Mouse (Mus musculus): ENCODE results near the gene Cacna1c. TPM values are rescaled to one million over a fixed set of nuclear protein-coding genes. Genes with fewer than 3 reads are reported as not detected.
A peak's percentile ranks its signal among the peaks of the same experiment; 100 is the strongest.

The Cacna1c gene
- polyA plus RNA-seq, 1 experiment from 2014 or later = 2.8 TPM

- no peaks in the 10 kb centered on the region for H3K27me3 ChIP-seq (ENCODE audit: insufficient read depth, poor library complexity, severe bottlenecking)
- peaks cover 24% of the 10 kb centered on the region for H3K4me1 ChIP-seq (replicated peaks)
- no peak overlapping the region for H3K27ac ChIP-seq
- DNase-seq (ENCODE audit: low spot score) = no peak
- WGBS = 81% methylated on average over 5 of the region's 5 CpGs
- H3K9me3 ChIP-seq = no peaks in the 10 kb centered on the region
- no peak overlapping the region for H3K4me3 ChIP-seq
- peaks cover 39% of the 10 kb centered on the region for H3K36me3 ChIP-seq
Measured at GRCm38 (mm10) chr6:119200362-119200761, 4.1 kb upstream of the Cacna1c start.

GRCm38 (mm10) chr6:119199274-119199879 lies 3.2 kb upstream of the Cacna1c start:
- H3K9me3 ChIP-seq = no peaks in the 10 kb centered on the region
- no peaks in the 10 kb centered on the region for H3K27me3 ChIP-seq (ENCODE audit: insufficient read depth, poor library complexity, severe bottlenecking)
- DNase-seq (ENCODE audit: low spot score) = peak; percentile 6
- H3K4me1 ChIP-seq (replicated peaks) = peaks cover 17% of the 10 kb centered on the region
- H3K36me3 ChIP-seq = peaks cover 40% of the 10 kb centered on the region
- 32% methylated on average over 8 of the region's 8 CpGs for WGBS
- peak overlapping the region; percentile 65 for H3K27ac ChIP-seq
- no peak overlapping the region for H3K4me3 ChIP-seq

- whole genome bisulfite sequencing = 46% methylated on average over 15 of the region's 15 CpGs
- H3K36me3 ChIP-seq = peaks cover 40% of the 10 kb centered on the region
- H3K27me3 ChIP-seq (ENCODE audit: insufficient read depth, poor library complexity, severe bottlenecking) = no peaks in the 10 kb centered on the region
- peak overlapping the region; percentile 65 for H3K27ac ChIP-seq
- peak; percentile 17 for DNase-seq (ENCODE audit: low spot score)
- H3K4me3 ChIP-seq = no peak overlapping the region
- H3K4me1 ChIP-seq (replicated peaks) = peaks cover 17% of the 10 kb centered on the region
- no peaks in the 10 kb centered on the region for H3K9me3 ChIP-seq
Measured at GRCm38 (mm10) chr6:119198534-119199273, 2.5 kb upstream of the Cacna1c start.

- peaks cover 15% of the 10 kb centered on the region for H3K4me1 ChIP-seq (replicated peaks)
- 88% methylated on average over 7 of the region's 7 CpGs for WGBS
- no peaks in the 10 kb centered on the region for H3K27me3 ChIP-seq (ENCODE audit: insufficient read depth, poor library complexity, severe bottlenecking)
- DNase-seq (ENCODE audit: low spot score) = no peak
- no peak overlapping the region for H3K27ac ChIP-seq
- no peaks in the 10 kb centered on the region for H3K9me3 ChIP-seq
- peaks cover 55% of the 10 kb centered on the region for H3K36me3 ChIP-seq
- H3K4me3 ChIP-seq = no peak overlapping the region
Measured at GRCm38 (mm10) chr6:119194601-119195000, 1.6 kb downstream of the Cacna1c start.

GRCm38 (mm10) chr6:119194161-119194560 lies 2.1 kb downstream of the Cacna1c start:
- H3K36me3 ChIP-seq = peaks cover 59% of the 10 kb centered on the region
- 72% methylated on average over 9 of the region's 9 CpGs for WGBS

GRCm38 (mm10) chr6:119193571-119194154 lies 2.6 kb downstream of the Cacna1c start:
- Histone ChIP-seq H3K36me3 (peaks cover 61% of the 10 kb centered on the region), H3K4me1 (replicated peaks) (peaks cover 6% of the 10 kb centered on the region), H3K9me3 (no peaks in the 10 kb centered on the region), H3K4me3 (no peak overlapping the region), H3K27ac (no peak overlapping the region), H3K27me3 (ENCODE audit: insufficient read depth, poor library complexity, severe bottlenecking) (no peaks in the 10 kb centered on the region)
- 84% methylated on average over 15 of the region's 15 CpGs for WGBS
- DNase-seq (ENCODE audit: low spot score) = no peak

More at GRCm38 (mm10) chr6:119194161-119194560, 2.1 kb downstream of the Cacna1c start:
- peak; percentile 16 for DNase-seq (ENCODE audit: low spot score)
- H3K27ac ChIP-seq = no peak overlapping the region
- peaks cover 11% of the 10 kb centered on the region for H3K4me1 ChIP-seq (replicated peaks)
- no peaks in the 10 kb centered on the region for H3K27me3 ChIP-seq (ENCODE audit: insufficient read depth, poor library complexity, severe bottlenecking)
- no peak overlapping the region for H3K4me3 ChIP-seq
- H3K9me3 ChIP-seq = no peaks in the 10 kb centered on the region

GRCm38 (mm10) chr6:119191478-119191877 lies 4.7 kb downstream of the Cacna1c start:
- Histone ChIP-seq H3K4me3 (no peak overlapping the region), H3K4me1 (replicated peaks) (no peaks in the 10 kb centered on the region; the same call in 1 of the 2 replicates), H3K27me3 (ENCODE audit: insufficient read depth, poor library complexity, severe bottlenecking) (no peaks in the 10 kb centered on the region), H3K9me3 (no peaks in the 10 kb centered on the region), H3K36me3 (peaks cover 76% of the 10 kb centered on the region), H3K27ac (no peak overlapping the region)
- WGBS = 95% methylated on average over 4 of the region's 4 CpGs
- no peak for DNase-seq (ENCODE audit: low spot score)

GRCm38 (mm10) chr6:119187631-119188030 lies 8.6 kb downstream of the Cacna1c start:
- no peak overlapping the region for H3K4me3 ChIP-seq
- no peak for DNase-seq (ENCODE audit: low spot score)

GRCm38 (mm10) chr6:119186658-119187057 lies 9.6 kb downstream of the Cacna1c start:
- Histone ChIP-seq H3K27me3 (ENCODE audit: insufficient read depth, poor library complexity, severe bottlenecking) (no peaks in the 10 kb centered on the region), H3K4me1 (replicated peaks) (no peaks in the 10 kb centered on the region), H3K4me3 (no peak overlapping the region), H3K36me3 (peaks cover 60% of the 10 kb centered on the region), H3K27ac (no peak overlapping the region), H3K9me3 (no peaks in the 10 kb centered on the region)
- 63% methylated on average over 8 of the region's 8 CpGs for WGBS
- peak; percentile 13 for DNase-seq (ENCODE audit: low spot score)

More at GRCm38 (mm10) chr6:119187631-119188030, 8.6 kb downstream of the Cacna1c start:
- peaks cover 70% of the 10 kb centered on the region for H3K36me3 ChIP-seq
- H3K4me1 ChIP-seq (replicated peaks) = no peaks in the 10 kb centered on the region
- H3K9me3 ChIP-seq = no peaks in the 10 kb centered on the region
- WGBS = 89% methylated on average over 6 of the region's 6 CpGs
- no peaks in the 10 kb centered on the region for H3K27me3 ChIP-seq (ENCODE audit: insufficient read depth, poor library complexity, severe bottlenecking)
- no peak overlapping the region for H3K27ac ChIP-seq

- Histone ChIP-seq H3K4me3 (no peak overlapping the region), H3K27me3 (ENCODE audit: insufficient read depth, poor library complexity, severe bottlenecking) (no peaks in the 10 kb centered on the region), H3K36me3 (peaks cover 34% of the 10 kb centered on the region), H3K9me3 (no peaks in the 10 kb centered on the region), H3K4me1 (replicated peaks) (no peaks in the 10 kb centered on the region), H3K27ac (no peak overlapping the region)
- DNase-seq (ENCODE audit: low spot score) = no peak
- WGBS = 63% methylated on average over 3 of the region's 3 CpGs
Measured at GRCm38 (mm10) chr6:119183781-119184180, 12.4 kb downstream of the Cacna1c start.

GRCm38 (mm10) chr6:119182211-119182610 lies 14.0 kb downstream of the Cacna1c start:
- no peaks in the 10 kb centered on the region for H3K27me3 ChIP-seq (ENCODE audit: insufficient read depth, poor library complexity, severe bottlenecking)
- DNase-seq (ENCODE audit: low spot score) = no peak
- H3K4me3 ChIP-seq = no peak overlapping the region
- H3K27ac ChIP-seq = no peak overlapping the region
- peaks cover 4% of the 10 kb centered on the region for H3K4me1 ChIP-seq (replicated peaks)
- 92% methylated on average over 9 of the region's 9 CpGs for WGBS
- peaks cover 25% of the 10 kb centered on the region for H3K36me3 ChIP-seq
- H3K9me3 ChIP-seq = no peaks in the 10 kb centered on the region

- 92% methylated on average over 2 of the region's 2 CpGs for WGBS
- H3K27ac ChIP-seq = no peak overlapping the region
- H3K9me3 ChIP-seq = no peaks in the 10 kb centered on the region
- no peak for DNase-seq (ENCODE audit: low spot score)
- H3K36me3 ChIP-seq = peaks cover 18% of the 10 kb centered on the region
- no peak overlapping the region for H3K4me3 ChIP-seq
- H3K27me3 ChIP-seq (ENCODE audit: insufficient read depth, poor library complexity, severe bottlenecking) = no peaks in the 10 kb centered on the region
- H3K4me1 ChIP-seq (replicated peaks) = peaks cover 19% of the 10 kb centered on the region
Measured at GRCm38 (mm10) chr6:119180188-119180587, 16.0 kb downstream of the Cacna1c start.

GRCm38 (mm10) chr6:119177101-119177500 lies 19.1 kb downstream of the Cacna1c start:
- Histone ChIP-seq H3K9me3 (no peaks in the 10 kb centered on the region), H3K27me3 (ENCODE audit: insufficient read depth, poor library complexity, severe bottlenecking) (no peaks in the 10 kb centered on the region), H3K27ac (no peak overlapping the region; the same call in 1 of the 2 replicates), H3K4me3 (no peak overlapping the region), H3K4me1 (replicated peaks) (peaks cover 24% of the 10 kb centered on the region), H3K36me3 (no peaks in the 10 kb centered on the region)
- WGBS = 74% methylated on average over 8 of the region's 8 CpGs
- no peak for DNase-seq (ENCODE audit: low spot score)
